Mouse (Mus musculus) natural killer cell, adult 2 months (primary cell): ENCODE measurements around the gene Defa23.
"Not testable (repeated sequence)": the region's sequence is repeated elsewhere in the genome, so short reads cannot be mapped to it uniquely, and the experiment has no call there.

Experiments used
- DNase-seq, 2 experiments: peaks; one replicate each; pipeline ENCODE4 v3.0.0; 2022; ENCODE audit warnings: low spot score in 2 of 2

Defa23 gene

DNA sequence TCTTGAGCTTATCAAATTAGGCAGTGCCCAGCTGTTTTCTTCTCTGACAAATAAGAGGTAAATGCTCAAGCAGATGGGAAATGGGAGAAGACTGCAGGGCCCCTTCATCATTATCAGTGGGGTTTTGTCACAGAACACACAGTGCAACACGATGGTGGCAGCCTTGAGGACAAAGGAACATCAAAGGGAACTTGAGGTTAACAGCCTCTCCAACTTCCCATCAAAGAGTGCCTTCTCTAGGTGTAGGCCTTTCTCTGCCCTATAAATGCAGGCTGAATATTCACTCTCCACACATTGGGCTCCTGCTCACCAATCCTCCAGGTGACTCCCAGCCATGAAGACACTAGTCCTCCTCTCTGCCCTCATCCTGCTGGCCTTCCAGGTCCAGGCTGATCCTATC is at the start of gene Defa23:
Defa23 (plus strand) TSS at position 301 of the 400 bp plus-strand sequence.
- DNase-seq = not testable (repeated sequence)

DNA sequence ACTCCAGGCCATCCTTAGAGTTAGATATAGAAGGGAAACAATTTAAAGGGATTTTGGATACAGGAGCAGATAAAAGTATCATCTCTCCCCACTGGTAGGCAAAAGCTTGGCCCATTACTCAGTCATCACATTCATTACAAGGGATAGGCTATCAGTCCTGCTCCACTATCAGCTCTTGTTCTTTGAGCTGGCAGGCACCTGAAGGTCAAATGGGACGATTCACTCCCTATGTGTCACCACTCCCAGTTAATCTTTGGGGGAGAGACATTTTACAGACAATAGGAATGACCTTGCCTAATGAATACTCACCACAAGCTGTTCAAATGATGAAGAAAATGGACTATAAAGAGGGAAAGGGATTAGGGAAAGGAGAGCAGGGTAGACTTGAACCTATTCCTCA is 48.0 kb upstream of the Defa23 start:
- DNase-seq = no peak

DNA sequence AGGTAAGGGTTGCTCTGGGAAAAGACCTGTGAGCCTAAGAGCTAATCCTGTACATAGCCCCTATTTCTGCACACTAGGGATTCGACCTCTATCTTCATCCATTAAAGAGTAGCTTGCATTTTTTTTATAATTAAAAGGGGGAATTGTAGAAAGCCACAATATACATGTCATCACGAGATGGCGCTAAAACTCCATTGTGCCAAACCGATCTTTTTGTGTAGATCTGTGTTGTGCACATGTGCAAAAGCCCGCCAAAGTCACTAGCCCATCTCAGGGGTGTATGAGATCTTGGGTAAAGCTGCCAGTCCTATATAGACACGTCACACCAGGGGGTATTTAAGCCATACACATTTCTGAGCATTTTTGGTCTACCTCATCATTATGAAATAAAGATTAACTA is 46.3 kb upstream of the Defa23 start:
- DNase-seq = not testable (repeated sequence)

GRCm38 (mm10) chr8:21010548-21010947 is 44.3 kb upstream of the Defa23 start:
- DNase-seq = not testable (repeated sequence)

- DNase-seq = not testable (repeated sequence)
Measured at GRCm38 (mm10) chr8:21025245-21025644, 29.6 kb upstream of the Defa23 start, which contains the start of gene Defa21. TSS of gene Defa21 (plus strand) at chr8:21025545.

- not testable (repeated sequence) for DNase-seq
Measured at GRCm38 (mm10) chr8:21064738-21065137, 9.9 kb downstream of the Defa23 start, which contains the start of gene Defa35. TSS of gene Defa35 (plus strand) at chr8:21065038.

- not testable (repeated sequence) for DNase-seq
Measured at GRCm38 (mm10) chr8:21084142-21084541, 29.3 kb downstream of the Defa23 start, which contains the start of gene Defa25. TSS of gene Defa25 (plus strand) at chr8:21084442.

- DNase-seq = no peak
Measured at GRCm38 (mm10) chr8:21093106-21093505, 38.3 kb downstream of the Defa23 start.

GRCm38 (mm10) chr8:21095950-21096349 is 41.1 kb downstream of the Defa23 start, which contains the start of gene Gm14851:
TSS of gene Gm14851 (minus strand) at chr8:21096050.
- not testable (repeated sequence) for DNase-seq
